19 mouse cellular contexts compared by ENCODE assay signal in the genomic region with DNA sequence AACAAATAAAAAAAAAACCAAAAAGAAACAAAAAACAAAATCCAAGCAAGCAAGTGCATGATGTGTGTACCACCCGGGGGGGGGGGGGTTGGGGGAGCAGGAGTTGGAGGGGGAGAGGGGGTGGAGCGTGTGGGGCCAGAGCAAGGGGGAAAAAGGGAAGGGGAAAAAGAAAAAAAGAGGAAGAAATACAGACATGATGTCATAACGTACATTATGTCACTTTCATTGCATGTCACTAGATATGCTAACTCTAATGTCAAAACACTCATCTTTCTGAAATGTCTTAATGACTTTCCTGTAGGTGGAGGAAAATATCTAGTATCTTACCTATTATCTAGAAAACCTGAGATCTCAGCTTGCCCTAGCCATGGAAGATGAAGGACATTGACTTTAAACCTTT.
"Had no signal": no experiment of that assay in that cellular context is flagged by ENCODE, and none has a peak within 500 bp of the region (broad histone marks: within the 10 kb centered on the region; RNA-seq: fewer than 3 reads in every experiment).

No protein-coding gene starts in this region.

- H3K4me3 ChIP-seq: midbrain, embryonic 10.5 days; midbrain, embryonic 12.5 days; myocyte; neural tube, embryonic 12.5 days had no signal

- H3K27me3 ChIP-seq: midbrain, embryonic 12.5 days; neural tube, embryonic 12.5 days had no signal

- H3K36me3 ChIP-seq: midbrain, embryonic 10.5 days; midbrain, embryonic 12.5 days; neural tube, embryonic 12.5 days had no signal

- H3K4me2 ChIP-seq: lung, embryonic 14.5 days; midbrain, embryonic 12.5 days; neural tube, embryonic 12.5 days had no signal

- H3K27ac ChIP-seq: liver, embryonic 14.5 days; midbrain, embryonic 10.5 days; midbrain, embryonic 12.5 days; neural tube, embryonic 12.5 days had no signal

- H3K4me1 ChIP-seq: midbrain, embryonic 12.5 days; neural tube, embryonic 12.5 days had no signal

- H3K9ac ChIP-seq: liver, embryonic 14.5 days; lung, embryonic 14.5 days; midbrain, embryonic 12.5 days; neural tube, embryonic 12.5 days had no signal

- ATAC-seq: midbrain, embryonic 16.5 days had no signal

- H3K9me3 ChIP-seq: midbrain, embryonic 12.5 days; neural tube, embryonic 12.5 days had no signal

- DNase-seq: lung, adult 18-20 months; lung, embryonic 14.5 days; lung, postnatal 10 days; lung, postnatal 4 days; midbrain, embryonic 14.5 days; retina, postnatal 1 day; right cerebral cortex, adult 18-20 months; right cerebral cortex, postnatal 25 days; right cerebral cortex, postnatal 4 days; spleen, adult 18-20 months; thymus, adult 18-20 months; thymus, postnatal 14 days; thymus, postnatal 36 days had no signal
